Mouse (Mus musculus) brain, embryonic 14.5 days (tissue): Measurements from ENCODE around the gene Fam187b.

ENCODE experiments used
- CTCF ChIP-seq: fragments of 200-500 bp; IDR thresholded peaks from 2 replicates; pipeline ENCODE4 v1.5.1; 2012; ENCODE audit warnings: inconsistent platforms, mild to moderate bottlenecking, moderate library complexity, borderline replicate concordance; ENCODE audit not compliant: insufficient read depth, insufficient read length; ENCODE audit errors: extremely low read depth
- POLR2A ChIP-seq: fragments of 200-500 bp; IDR thresholded peaks from 2 replicates; pipeline ENCODE4 v1.6.1; 2012; ENCODE audit warnings: mild to moderate bottlenecking, inconsistent platforms, borderline replicate concordance; ENCODE audit not compliant: poor library complexity, insufficient read depth, insufficient read length, severe bottlenecking; ENCODE audit errors: extremely low read depth

DNA sequence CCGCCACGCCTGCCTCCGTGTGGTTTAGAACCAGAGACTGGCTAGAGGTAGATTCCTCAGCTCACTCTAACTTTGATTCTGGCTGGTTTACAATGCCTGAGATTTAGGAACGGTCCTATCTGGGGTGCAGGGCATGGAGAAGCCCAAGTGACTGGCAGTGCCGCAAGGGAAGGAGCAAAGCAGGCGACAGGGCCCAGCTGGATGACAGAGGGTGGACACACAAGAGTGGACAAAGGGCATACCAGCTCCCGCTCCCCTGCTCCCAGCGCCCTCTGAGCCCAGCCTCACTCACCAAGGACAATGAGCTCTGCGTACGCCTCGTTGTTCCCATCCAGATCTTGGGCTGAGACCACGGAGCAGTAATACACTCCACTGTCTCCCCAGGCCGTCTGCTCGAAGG is 7.9 kb upstream of the Fam187b start:
- no peak for TF ChIP-seq POLR2A
- TF ChIP-seq CTCF, result no peak
